Mouse (Mus musculus): ENCODE data around the gene Cnnm3. TPM values are rescaled to one million over a fixed set of nuclear protein-coding genes. Genes with fewer than 3 reads are reported as not detected.
A peak's percentile ranks its signal among the peaks of the same experiment; 100 is the strongest.

Gene Cnnm3
- polyA plus RNA-seq, 1 experiment from 2014 or later: 2.3 TPM

DNA sequence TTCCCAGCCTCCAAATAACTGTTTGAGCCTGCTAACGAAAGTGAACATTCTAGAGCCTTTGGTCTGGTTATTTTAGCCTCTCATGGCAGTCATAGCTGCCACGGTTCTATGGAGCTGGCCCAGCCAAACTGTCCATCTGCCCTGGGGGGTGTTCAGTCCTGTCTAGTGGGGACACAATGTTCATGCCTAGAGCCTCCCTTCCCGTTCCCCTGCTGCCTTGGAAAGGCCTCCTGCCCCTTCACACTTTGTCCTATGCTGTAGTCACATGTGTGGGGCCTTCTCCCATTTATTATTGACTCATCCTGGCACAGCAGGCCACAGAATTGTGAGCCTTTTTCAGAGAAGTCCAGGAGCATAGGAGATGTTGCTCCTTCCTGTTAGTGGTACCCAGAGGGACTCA, 6.6 kb downstream of the Cnnm3 start:
- no peak overlapping the region for H3K27ac ChIP-seq (ENCODE audit: low read length)
- H3K36me3 ChIP-seq (ENCODE audit: control insufficient read depth, insufficient read depth, low read length): peaks cover 15% of the 10 kb centered on the region
- 0 out of 2 replicates have a peak overlapping the region, but pooled peaks have one; percentile 19 for H3K9ac ChIP-seq (ENCODE audit: low read depth, low read length)
- no peaks in the 10 kb centered on the region for H3K9me3 ChIP-seq (ENCODE audit: control insufficient read depth, low read length)
- WGBS: 76% methylated on average over 3 of the region's 3 CpGs
- no peak overlapping the region for H3K4me2 ChIP-seq (ENCODE audit: low read depth, low read length)
- no peaks in the 10 kb centered on the region for H3K27me3 ChIP-seq (replicated peaks; ENCODE audit: control insufficient read depth, insufficient read depth, low read length)
- no peak overlapping the region for H3K4me3 ChIP-seq (ENCODE audit: low read length)
- H3K4me1 ChIP-seq (ENCODE audit: control insufficient read depth, insufficient read depth, low read length): peaks cover 20% of the 10 kb centered on the region
- peak; percentile 47; the same call in 1 of the 2 replicates for ATAC-seq

DNA sequence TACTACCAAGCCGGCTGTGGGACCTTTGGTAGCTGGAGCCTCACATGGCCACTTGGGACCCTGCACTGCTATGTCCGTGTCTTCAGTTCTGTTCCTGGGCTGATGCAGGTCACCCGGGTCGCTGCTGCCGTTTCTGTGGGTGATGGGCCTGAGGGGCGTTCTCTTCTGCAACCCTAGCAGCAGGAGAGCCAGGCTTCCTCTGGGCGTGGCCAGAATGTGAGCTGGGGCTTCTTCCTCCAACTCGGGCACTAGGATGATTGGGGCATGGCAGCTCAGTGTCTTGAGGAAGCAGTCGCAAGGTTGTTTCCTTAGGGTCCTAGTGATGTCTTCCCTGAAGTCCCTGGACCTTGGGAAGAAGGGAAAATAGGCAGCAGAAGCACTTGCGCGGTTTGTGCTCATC, 8.0 kb downstream of the Cnnm3 start:
- peaks cover 15% of the 10 kb centered on the region for H3K36me3 ChIP-seq (ENCODE audit: control insufficient read depth, insufficient read depth, low read length)
- no peak for ATAC-seq
- 60% methylated on average over 11 of the region's 11 CpGs for WGBS

DNA sequence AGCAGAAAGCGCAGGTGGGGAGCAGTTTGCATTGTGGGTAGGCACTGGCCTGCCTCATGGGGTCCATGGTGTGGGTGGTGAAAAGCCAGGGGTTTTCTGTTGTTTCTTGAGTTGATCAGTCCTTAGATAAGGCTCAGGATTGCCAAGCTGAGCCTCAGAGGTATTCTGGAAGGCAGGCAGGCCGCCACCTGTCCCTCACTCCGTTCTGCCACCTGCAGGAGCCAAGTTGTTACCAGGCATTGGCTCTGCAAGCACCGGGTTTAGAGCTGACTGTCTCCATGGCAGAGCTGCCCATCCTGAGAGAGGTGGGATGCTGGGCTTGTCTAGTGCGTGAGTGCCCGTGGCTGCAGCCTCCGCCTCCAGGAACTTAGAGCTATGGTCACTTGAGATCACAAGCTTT, 10.5 kb downstream of the Cnnm3 start:
- Histone ChIP-seq H3K9me3 (ENCODE audit: control insufficient read depth, low read length) (no peaks in the 10 kb centered on the region), H3K27ac (ENCODE audit: low read length) (no peak overlapping the region), H3K9ac (ENCODE audit: low read depth, low read length) (no peak overlapping the region), H3K4me3 (ENCODE audit: low read length) (no peak overlapping the region), H3K27me3 (replicated peaks; ENCODE audit: control insufficient read depth, insufficient read depth, low read length) (no peaks in the 10 kb centered on the region), H3K36me3 (ENCODE audit: control insufficient read depth, insufficient read depth, low read length) (peaks cover 23% of the 10 kb centered on the region), H3K4me2 (ENCODE audit: low read depth, low read length) (no peak overlapping the region), H3K4me1 (ENCODE audit: control insufficient read depth, insufficient read depth, low read length) (peaks cover 9% of the 10 kb centered on the region; the same call in 1 of the 2 replicates)
- no peak for ATAC-seq
- WGBS: 93% methylated on average over 7 of the region's 7 CpGs

More for the DNA sequence above, 8.0 kb downstream of the Cnnm3 start:
- Histone ChIP-seq H3K4me1 (ENCODE audit: control insufficient read depth, insufficient read depth, low read length) (peaks cover 12% of the 10 kb centered on the region), H3K27me3 (replicated peaks; ENCODE audit: control insufficient read depth, insufficient read depth, low read length) (no peaks in the 10 kb centered on the region), H3K9ac (ENCODE audit: low read depth, low read length) (no peak overlapping the region), H3K4me2 (ENCODE audit: low read depth, low read length) (no peak overlapping the region), H3K27ac (ENCODE audit: low read length) (no peak overlapping the region), H3K4me3 (ENCODE audit: low read length) (no peak overlapping the region), H3K9me3 (ENCODE audit: control insufficient read depth, low read length) (no peaks in the 10 kb centered on the region)

DNA sequence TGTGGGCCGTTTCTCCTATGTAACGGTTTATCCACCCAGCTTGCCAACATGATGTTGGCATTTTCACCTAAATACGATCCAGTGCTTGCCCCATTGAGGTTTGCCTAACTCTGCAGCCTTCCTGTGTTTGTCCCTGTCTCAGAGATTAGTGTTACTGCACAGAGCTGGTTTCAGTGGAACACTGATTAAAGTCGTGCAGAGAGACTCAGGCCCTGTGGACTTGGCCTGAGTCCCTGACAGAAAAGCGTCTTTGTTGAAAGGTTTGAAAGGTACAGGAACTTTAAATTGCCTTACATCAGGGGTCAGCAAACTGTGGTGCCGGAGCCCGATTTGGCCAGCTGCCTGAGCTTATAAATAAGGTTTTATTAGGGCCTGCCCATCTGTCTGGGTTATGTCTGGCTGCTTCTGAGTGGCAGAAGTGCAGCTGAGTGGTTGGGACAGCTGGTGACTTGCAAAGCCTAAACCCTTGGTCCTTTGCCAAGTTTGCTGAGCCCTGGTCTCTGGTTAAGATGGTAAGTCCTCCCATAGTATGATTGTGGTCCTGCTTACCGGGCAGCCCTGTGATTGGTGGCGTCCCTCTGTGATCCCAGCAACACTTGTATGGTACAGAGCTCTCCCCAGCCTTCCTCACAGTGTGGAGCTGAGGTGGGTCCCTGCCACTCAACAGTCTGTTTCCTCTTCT, 11.8 kb downstream of the Cnnm3 start:
- 0 out of 2 replicates have a peak overlapping the region, but pooled peaks have one; percentile 0 for H3K27ac ChIP-seq (ENCODE audit: low read length)
- H3K9me3 ChIP-seq (ENCODE audit: control insufficient read depth, low read length): no peaks in the 10 kb centered on the region
- no peaks in the 10 kb centered on the region for H3K27me3 ChIP-seq (replicated peaks; ENCODE audit: control insufficient read depth, insufficient read depth, low read length)
- H3K4me2 ChIP-seq (ENCODE audit: low read depth, low read length): no peak overlapping the region
- H3K4me1 ChIP-seq (ENCODE audit: control insufficient read depth, insufficient read depth, low read length): 0 out of 2 replicates have a peak, but pooled peaks cover 3% of the 10 kb centered on the region
- H3K9ac ChIP-seq (ENCODE audit: low read depth, low read length): no peak overlapping the region
- no peak overlapping the region for H3K4me3 ChIP-seq (ENCODE audit: low read length)
- WGBS: 54% methylated on average over 9 of the region's 9 CpGs
- peaks cover 23% of the 10 kb centered on the region for H3K36me3 ChIP-seq (ENCODE audit: control insufficient read depth, insufficient read depth, low read length)
- ATAC-seq: peak; percentile 41; the same call in 1 of the 2 replicates

DNA sequence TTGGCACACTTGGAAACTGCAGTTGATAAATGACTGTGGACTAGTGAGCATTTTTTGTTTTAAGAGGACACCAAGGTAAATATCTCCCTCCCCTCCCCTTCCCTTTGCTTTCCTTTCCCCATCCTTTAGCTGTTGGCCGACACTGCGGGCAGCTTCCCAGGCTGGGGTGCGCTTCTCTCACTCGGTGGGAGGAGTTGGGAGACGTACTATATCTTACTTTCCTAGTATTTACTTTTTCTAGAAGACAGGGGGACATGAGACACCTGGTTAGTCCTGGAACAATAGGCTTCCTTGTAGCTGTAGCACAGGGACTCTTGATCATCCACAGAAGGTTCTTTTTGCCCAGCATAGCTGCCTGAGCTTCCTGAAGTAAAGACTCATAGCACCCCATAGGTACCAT, 12.4 kb downstream of the Cnnm3 start:
- H3K4me2 ChIP-seq (ENCODE audit: low read depth, low read length): no peak overlapping the region
- peak; percentile 43; the same call in 1 of the 2 replicates for ATAC-seq
- peaks cover 23% of the 10 kb centered on the region for H3K36me3 ChIP-seq (ENCODE audit: control insufficient read depth, insufficient read depth, low read length)
- no peaks in the 10 kb centered on the region for H3K9me3 ChIP-seq (ENCODE audit: control insufficient read depth, low read length)
- no peaks in the 10 kb centered on the region for H3K4me1 ChIP-seq (ENCODE audit: control insufficient read depth, insufficient read depth, low read length)
- H3K4me3 ChIP-seq (ENCODE audit: low read length): no peak overlapping the region
- WGBS: 49% methylated on average over 5 of the region's 5 CpGs
- no peak overlapping the region for H3K27ac ChIP-seq (ENCODE audit: low read length)
- H3K9ac ChIP-seq (ENCODE audit: low read depth, low read length): no peak overlapping the region
- no peaks in the 10 kb centered on the region for H3K27me3 ChIP-seq (replicated peaks; ENCODE audit: control insufficient read depth, insufficient read depth, low read length)

DNA sequence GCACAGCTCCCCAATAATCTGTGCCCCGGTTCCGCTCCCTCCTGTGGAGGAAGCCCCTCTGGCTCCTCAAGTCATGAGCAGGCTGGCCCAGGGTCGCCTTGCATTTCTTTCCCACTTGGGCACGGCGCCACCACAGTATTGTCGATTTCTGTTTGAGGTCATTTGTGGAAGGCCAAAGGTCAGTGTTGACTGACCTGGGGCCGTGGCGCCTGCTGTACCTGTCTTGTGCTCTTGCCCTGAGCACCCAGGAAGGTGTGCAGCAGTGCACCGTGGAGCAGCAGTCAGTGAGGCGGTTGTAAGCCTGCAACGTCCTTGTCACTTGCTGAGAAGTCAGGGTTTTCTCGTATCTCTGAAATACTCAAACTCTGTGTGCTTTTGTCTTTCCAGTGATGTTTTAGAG, 14.1 kb downstream of the Cnnm3 start:
- Histone ChIP-seq H3K27me3 (replicated peaks; ENCODE audit: control insufficient read depth, insufficient read depth, low read length) (no peaks in the 10 kb centered on the region), H3K9ac (ENCODE audit: low read depth, low read length) (no peak overlapping the region), H3K9me3 (ENCODE audit: control insufficient read depth, low read length) (no peaks in the 10 kb centered on the region), H3K36me3 (ENCODE audit: control insufficient read depth, insufficient read depth, low read length) (peaks cover 12% of the 10 kb centered on the region), H3K4me3 (ENCODE audit: low read length) (no peak overlapping the region), H3K4me1 (ENCODE audit: control insufficient read depth, insufficient read depth, low read length) (no peaks in the 10 kb centered on the region), H3K4me2 (ENCODE audit: low read depth, low read length) (no peak overlapping the region), H3K27ac (ENCODE audit: low read length) (no peak overlapping the region)
- ATAC-seq: no peak
- 86% methylated on average over 12 of the region's 12 CpGs for WGBS

DNA sequence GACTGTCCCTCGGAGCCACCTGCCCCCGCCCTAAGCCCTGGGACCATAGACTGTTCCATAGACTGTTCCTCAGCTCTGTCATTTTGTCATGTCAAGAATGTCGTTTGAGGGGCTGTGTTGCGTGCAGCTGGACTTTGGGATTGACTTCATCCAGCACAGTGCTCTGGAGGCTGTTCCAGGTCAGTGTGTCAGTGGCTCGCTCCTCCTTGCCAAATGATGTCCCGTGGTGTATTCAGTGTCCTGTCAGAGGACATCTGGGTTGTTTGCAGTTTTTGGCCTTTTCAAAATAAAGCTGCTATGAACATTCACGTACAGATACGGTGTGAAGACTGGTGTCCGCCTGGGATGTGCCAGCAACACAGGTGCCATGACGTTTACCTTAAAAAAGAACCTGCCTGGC, 15.2 kb downstream of the Cnnm3 start:
- Histone ChIP-seq H3K27me3 (replicated peaks; ENCODE audit: control insufficient read depth, insufficient read depth, low read length) (no peaks in the 10 kb centered on the region), H3K4me2 (ENCODE audit: low read depth, low read length) (no peak overlapping the region), H3K36me3 (ENCODE audit: control insufficient read depth, insufficient read depth, low read length) (peaks cover 8% of the 10 kb centered on the region), H3K4me1 (ENCODE audit: control insufficient read depth, insufficient read depth, low read length) (no peaks in the 10 kb centered on the region), H3K4me3 (ENCODE audit: low read length) (no peak overlapping the region), H3K9ac (ENCODE audit: low read depth, low read length) (no peak overlapping the region), H3K27ac (ENCODE audit: low read length) (no peak overlapping the region), H3K9me3 (ENCODE audit: control insufficient read depth, low read length) (no peaks in the 10 kb centered on the region)
- ATAC-seq: no peak
- WGBS: 88% methylated on average over 10 of the region's 10 CpGs

DNA sequence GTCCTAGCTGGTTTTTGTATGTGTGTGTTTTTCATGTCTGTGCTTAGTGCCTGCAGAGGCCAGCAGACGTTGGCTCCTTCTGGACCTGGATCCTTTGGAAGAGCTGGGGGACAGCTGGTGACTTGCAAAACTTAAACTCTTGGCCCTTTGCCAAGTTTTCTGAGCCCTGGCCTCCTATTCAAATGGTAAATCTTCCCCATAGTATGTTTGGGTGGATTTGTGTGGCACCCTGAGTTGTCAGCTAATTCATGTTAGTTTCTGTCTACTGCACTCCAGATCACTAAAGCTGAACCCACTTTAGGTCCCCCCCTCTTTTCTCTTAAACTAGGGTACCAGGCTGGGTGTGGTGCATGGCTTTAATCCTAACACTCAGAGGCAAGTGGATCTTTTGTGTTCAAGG, 16.7 kb downstream of the Cnnm3 start:
- H3K27me3 ChIP-seq (replicated peaks; ENCODE audit: control insufficient read depth, insufficient read depth, low read length): no peaks in the 10 kb centered on the region
- H3K9ac ChIP-seq (ENCODE audit: low read depth, low read length): no peak overlapping the region
- H3K36me3 ChIP-seq (ENCODE audit: control insufficient read depth, insufficient read depth, low read length): peaks cover 8% of the 10 kb centered on the region
- 19% methylated on average over 1 of the region's 1 CpGs for WGBS
- no peaks in the 10 kb centered on the region for H3K9me3 ChIP-seq (ENCODE audit: control insufficient read depth, low read length)
- H3K4me3 ChIP-seq (ENCODE audit: low read length): no peak overlapping the region
- ATAC-seq: no peak
- no peak overlapping the region for H3K27ac ChIP-seq (ENCODE audit: low read length)
- no peaks in the 10 kb centered on the region for H3K4me1 ChIP-seq (ENCODE audit: control insufficient read depth, insufficient read depth, low read length)
- no peak overlapping the region for H3K4me2 ChIP-seq (ENCODE audit: low read depth, low read length)

DNA sequence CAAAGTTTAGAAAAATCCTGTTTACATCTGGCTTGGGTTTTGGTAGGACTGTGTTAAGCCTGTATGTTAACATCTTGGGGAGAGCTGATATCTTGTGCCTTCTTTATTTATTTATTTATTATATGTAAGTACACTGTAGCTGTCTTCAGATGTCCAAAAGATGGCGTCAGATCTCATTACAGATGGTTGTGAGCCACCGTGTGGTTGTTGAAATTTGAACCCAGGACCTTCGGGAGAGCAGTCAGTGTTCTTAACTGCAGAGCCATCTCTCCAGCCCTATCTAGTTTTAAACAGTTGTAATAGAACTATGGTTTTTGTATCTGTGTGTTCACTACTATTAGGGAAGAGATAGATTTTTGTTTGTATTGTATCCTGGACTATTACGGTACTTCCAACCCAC, 17.6 kb downstream of the Cnnm3 start:
- no peak for ATAC-seq
- Histone ChIP-seq H3K4me1 (ENCODE audit: control insufficient read depth, insufficient read depth, low read length) (no peaks in the 10 kb centered on the region), H3K9me3 (ENCODE audit: control insufficient read depth, low read length) (no peaks in the 10 kb centered on the region), H3K27ac (ENCODE audit: low read length) (no peak overlapping the region), H3K9ac (ENCODE audit: low read depth, low read length) (no peak overlapping the region), H3K4me3 (ENCODE audit: low read length) (no peak overlapping the region), H3K27me3 (replicated peaks; ENCODE audit: control insufficient read depth, insufficient read depth, low read length) (no peaks in the 10 kb centered on the region), H3K4me2 (ENCODE audit: low read depth, low read length) (no peak overlapping the region), H3K36me3 (ENCODE audit: control insufficient read depth, insufficient read depth, low read length) (peaks cover 8% of the 10 kb centered on the region)
- 89% methylated on average over 4 of the region's 4 CpGs for WGBS

DNA sequence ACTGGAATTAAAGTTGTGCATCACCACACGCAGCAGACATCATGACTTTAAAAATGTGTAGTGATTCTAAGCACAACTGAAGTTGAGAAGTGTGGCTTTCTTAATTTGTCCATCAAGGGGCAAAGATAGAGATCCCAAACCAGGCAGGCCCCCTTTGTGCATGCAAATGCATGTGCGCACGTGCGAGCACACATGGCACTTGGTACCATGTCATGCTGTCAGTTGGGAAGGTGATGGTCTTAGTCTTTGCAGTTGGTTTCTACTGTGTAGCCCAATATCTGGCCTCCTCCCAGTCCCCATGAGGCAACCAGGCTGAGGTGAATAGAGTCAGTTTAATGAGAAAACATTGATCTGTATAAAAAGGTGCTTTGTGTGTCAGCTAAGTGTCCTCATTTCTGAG, 18.2 kb downstream of the Cnnm3 start:
- no peak overlapping the region for H3K27ac ChIP-seq (ENCODE audit: low read length)
- H3K27me3 ChIP-seq (replicated peaks; ENCODE audit: control insufficient read depth, insufficient read depth, low read length): no peaks in the 10 kb centered on the region
- H3K9me3 ChIP-seq (ENCODE audit: control insufficient read depth, low read length): no peaks in the 10 kb centered on the region
- H3K4me1 ChIP-seq (ENCODE audit: control insufficient read depth, insufficient read depth, low read length): no peaks in the 10 kb centered on the region
- no peak overlapping the region for H3K9ac ChIP-seq (ENCODE audit: low read depth, low read length)
- ATAC-seq: no peak
- WGBS: 94% methylated on average over 4 of the region's 4 CpGs
- H3K4me2 ChIP-seq (ENCODE audit: low read depth, low read length): no peak overlapping the region
- H3K36me3 ChIP-seq (ENCODE audit: control insufficient read depth, insufficient read depth, low read length): peaks cover 8% of the 10 kb centered on the region
- H3K4me3 ChIP-seq (ENCODE audit: low read length): no peak overlapping the region

Data from intestine, embryonic 16.5 days (tissue).